Mouse (Mus musculus): ENCODE data around the gene Fam107a. TPM values are rescaled to one million over a fixed set of nuclear protein-coding genes. Genes with fewer than 3 reads are reported as not detected.

Fam107a gene
- polyA plus RNA-seq, 1 experiment, result not detected

DNA sequence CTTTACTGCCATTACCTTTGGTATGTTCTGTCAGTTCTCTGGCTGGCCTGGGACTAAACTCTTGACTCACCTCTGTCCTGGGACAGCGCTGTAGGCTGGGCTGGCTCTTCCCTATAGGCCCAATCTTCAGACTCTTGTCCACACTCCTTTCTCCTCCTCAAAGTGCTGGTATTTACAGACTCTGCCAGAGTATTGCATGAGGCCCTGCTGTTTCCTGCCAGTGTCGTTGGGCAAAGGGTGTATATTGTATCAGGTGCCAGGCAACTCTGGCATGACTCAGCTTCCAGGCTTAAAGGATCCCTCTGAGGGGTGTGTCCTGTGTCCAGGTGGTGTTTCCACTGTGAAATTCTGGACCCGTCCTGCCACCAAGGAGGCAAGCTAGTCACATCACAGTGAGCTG is 59.1 kb downstream of the Fam107a start:
- H3K4me3 ChIP-seq (ENCODE audit: insufficient read depth, low read length), result no peak overlapping the region
- TF ChIP-seq CTCF (IDR thresholded peaks at IDR 0.05; ENCODE audit: borderline replicate concordance, insufficient read depth, low read length) (no peak), POLR2A (IDR thresholded peaks at IDR 0.05; ENCODE audit: low read depth, low read length) (no peak)
- no peaks in the 10 kb centered on the region for H3K4me1 ChIP-seq (ENCODE audit: control insufficient read depth, insufficient read depth, low read length)
- no peak overlapping the region for H3K27ac ChIP-seq (ENCODE audit: insufficient read depth, low read length)

DNA sequence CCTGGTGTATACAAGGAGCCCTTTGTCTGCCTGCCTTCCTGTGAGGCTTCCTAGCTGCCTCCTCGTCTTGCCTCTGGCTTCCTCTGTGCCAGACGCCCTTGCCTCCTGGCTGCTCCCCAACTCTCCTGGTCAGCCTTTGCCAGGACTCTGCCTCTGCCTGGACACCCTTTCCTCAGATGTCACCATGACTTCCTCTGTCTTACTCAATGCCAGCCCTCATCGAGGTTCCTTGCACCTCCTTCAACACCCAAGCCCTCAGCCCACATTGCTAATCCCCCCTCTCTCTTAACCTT is 59.5 kb downstream of the Fam107a start:
- Histone ChIP-seq H3K4me1 (ENCODE audit: control insufficient read depth, insufficient read depth, low read length) (no peaks in the 10 kb centered on the region), H3K27ac (ENCODE audit: insufficient read depth, low read length) (no peak overlapping the region), H3K4me3 (ENCODE audit: insufficient read depth, low read length) (no peak overlapping the region)
- TF ChIP-seq POLR2A (IDR thresholded peaks at IDR 0.05; ENCODE audit: low read depth, low read length), result no peak
- TF ChIP-seq CTCF (IDR thresholded peaks at IDR 0.05; ENCODE audit: borderline replicate concordance, insufficient read depth, low read length), result no peak

DNA sequence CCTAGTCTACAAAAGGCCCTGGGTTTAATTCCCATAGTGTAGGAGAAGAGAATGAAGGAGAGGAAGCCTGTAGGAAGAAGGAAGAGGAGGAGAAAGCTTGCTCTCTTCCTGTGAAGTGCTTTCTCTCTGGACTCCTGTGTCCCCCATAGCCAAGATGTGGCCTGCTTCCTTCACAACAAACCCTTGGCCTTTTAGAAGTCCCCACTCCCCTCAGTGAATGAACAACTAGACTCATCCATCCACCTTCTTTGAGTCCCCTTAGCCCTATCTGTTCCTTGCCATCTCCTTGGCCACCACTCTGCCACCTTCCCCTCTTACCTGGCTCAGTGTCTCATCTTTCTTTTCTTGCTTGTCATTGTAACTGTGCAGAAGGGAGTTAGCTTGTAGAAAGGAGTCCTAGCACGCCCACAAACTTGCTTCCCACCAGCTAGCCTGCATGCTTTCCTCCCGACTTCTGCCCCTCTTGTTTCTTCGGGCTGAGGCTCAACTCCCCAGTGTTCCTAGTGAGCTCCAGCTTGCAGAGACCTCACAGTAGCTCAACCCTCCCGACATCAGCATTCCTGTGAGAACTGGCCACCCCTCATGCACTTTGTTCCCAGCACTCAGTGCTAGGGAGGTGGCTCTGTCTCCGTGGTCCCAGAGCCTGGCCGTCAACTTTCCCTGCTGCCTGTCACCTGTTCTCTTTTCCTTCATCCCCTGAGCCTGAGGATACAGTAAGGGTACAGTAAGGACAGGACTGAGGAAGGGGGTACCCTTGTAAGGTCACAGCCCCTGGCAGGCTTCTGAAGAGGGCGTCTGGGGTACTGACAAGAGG is 60.1 kb downstream of the Fam107a start:
- TF ChIP-seq POLR2A (IDR thresholded peaks at IDR 0.05; ENCODE audit: low read depth, low read length) (no peak), CTCF (IDR thresholded peaks at IDR 0.05; ENCODE audit: borderline replicate concordance, insufficient read depth, low read length) (no peak)
- H3K4me1 ChIP-seq (ENCODE audit: control insufficient read depth, insufficient read depth, low read length), result no peaks in the 10 kb centered on the region
- H3K4me3 ChIP-seq (ENCODE audit: insufficient read depth, low read length), result no peak overlapping the region
- no peak overlapping the region for H3K27ac ChIP-seq (ENCODE audit: insufficient read depth, low read length)

DNA sequence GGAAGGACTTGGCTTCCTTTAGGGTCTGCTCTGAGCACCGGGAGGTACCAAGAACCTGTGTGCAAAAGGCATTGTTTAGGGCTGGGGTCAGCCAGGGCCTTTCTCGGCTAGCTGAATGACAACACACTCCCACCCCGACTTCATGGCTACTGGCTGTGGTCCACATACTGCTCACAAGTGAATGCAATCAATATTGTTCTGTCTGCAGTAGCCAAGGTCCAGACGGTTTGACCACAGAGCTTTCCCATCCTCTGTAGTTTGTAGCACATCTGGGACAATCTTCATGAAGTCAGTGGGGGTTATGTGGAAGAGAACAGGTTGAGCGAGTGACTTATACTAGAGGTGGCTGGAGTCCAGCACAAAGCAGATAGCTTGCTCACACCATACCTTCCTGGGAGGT is 60.9 kb downstream of the Fam107a start:
- Histone ChIP-seq H3K4me3 (ENCODE audit: insufficient read depth, low read length) (no peak overlapping the region), H3K27ac (ENCODE audit: insufficient read depth, low read length) (no peak overlapping the region), H3K4me1 (ENCODE audit: control insufficient read depth, insufficient read depth, low read length) (no peaks in the 10 kb centered on the region)
- TF ChIP-seq CTCF (IDR thresholded peaks at IDR 0.05; ENCODE audit: borderline replicate concordance, insufficient read depth, low read length), result no peak
- no peak for TF ChIP-seq POLR2A (IDR thresholded peaks at IDR 0.05; ENCODE audit: low read depth, low read length)

DNA sequence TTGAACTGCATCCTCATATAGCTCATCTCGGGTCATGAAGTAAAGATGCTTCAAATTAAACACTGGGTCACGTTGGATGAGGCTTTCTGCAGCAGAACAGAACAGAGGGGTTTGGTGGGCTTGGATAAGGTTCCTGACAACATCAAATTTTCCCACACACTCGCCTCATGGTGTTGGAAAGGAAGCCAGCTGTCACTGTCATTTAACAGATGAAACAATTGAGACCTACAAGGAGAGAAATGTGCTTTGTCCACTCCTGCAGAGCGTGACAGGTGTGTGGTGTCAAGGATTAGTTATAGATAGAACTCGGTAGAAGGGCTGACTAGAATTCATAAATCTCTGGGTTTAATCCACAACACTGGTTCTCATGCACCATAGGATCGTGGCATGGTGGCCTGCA is 61.8 kb downstream of the Fam107a start:
- Histone ChIP-seq H3K4me3 (ENCODE audit: insufficient read depth, low read length) (no peak overlapping the region), H3K27ac (ENCODE audit: insufficient read depth, low read length) (no peak overlapping the region), H3K4me1 (ENCODE audit: control insufficient read depth, insufficient read depth, low read length) (no peaks in the 10 kb centered on the region)
- TF ChIP-seq CTCF (IDR thresholded peaks at IDR 0.05; ENCODE audit: borderline replicate concordance, insufficient read depth, low read length), result no peak

DNA sequence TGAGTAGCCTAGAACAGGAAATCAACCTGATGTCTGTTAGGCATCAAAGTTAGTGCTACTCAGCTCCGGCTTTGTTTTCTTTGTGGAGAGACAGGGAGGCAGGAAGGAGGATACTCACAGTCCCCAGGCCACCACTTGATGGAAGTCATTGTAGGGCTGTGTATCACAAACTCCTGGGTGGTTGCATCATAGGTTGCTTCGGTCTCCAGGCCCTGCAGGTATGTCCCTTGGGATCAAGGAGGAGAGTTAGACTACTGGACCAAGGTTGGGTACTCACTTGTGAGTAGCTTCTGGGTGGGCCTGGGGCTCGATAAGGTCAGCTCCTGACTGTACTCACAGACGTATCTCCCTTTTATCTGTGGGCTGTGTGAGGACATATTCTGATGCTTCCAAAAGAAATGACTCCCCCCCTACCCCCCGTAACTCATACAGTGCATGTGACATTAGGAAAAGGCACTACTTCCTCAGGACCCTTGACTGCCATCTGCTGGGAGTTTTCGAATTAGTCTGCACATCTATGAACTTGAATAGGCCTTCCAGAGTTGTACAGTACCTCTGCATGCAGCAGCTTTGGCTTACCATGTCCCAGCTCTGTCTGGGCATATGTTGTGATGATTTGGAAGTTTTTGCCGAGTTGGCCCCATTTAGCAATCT is 62.6 kb downstream of the Fam107a start:
- H3K4me3 ChIP-seq (ENCODE audit: insufficient read depth, low read length), result no peak overlapping the region
- H3K27ac ChIP-seq (ENCODE audit: insufficient read depth, low read length), result no peak overlapping the region
- TF ChIP-seq POLR2A (IDR thresholded peaks at IDR 0.05; ENCODE audit: low read depth, low read length), result no peak
- no peak for TF ChIP-seq CTCF (IDR thresholded peaks at IDR 0.05; ENCODE audit: borderline replicate concordance, insufficient read depth, low read length)
- H3K4me1 ChIP-seq (ENCODE audit: control insufficient read depth, insufficient read depth, low read length), result no peaks in the 10 kb centered on the region

DNA sequence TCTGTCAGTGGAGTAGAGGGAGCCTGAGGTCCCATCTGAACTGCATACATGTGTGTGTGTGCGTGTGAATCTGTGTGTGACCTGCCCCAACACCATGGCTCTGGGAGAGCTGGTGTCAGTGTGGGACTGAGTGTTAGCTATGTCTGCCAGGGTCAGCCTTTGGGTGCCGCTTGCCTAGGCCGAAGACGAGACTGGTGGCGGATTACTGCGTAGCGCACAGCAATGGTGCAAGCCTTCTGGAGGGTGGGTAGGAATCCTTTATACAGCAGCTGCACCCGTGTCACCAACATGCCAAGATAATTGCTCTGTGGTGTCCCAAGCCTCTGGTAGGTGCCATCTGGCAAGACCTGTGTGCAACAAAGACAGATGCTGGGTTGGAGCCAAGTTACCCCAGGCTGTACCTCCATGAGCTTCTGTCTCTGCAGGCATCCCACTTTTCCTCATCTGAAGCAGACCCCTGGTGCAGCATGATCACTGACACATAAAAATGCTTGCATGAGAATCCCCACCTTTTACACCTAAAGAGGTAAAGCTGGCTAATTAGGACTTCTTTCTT is 66.4 kb downstream of the Fam107a start:
- TF ChIP-seq CTCF (IDR thresholded peaks at IDR 0.05; ENCODE audit: borderline replicate concordance, insufficient read depth, low read length) (no peak), POLR2A (IDR thresholded peaks at IDR 0.05; ENCODE audit: low read depth, low read length) (no peak)
- H3K27ac ChIP-seq (ENCODE audit: insufficient read depth, low read length), result no peak overlapping the region

DNA sequence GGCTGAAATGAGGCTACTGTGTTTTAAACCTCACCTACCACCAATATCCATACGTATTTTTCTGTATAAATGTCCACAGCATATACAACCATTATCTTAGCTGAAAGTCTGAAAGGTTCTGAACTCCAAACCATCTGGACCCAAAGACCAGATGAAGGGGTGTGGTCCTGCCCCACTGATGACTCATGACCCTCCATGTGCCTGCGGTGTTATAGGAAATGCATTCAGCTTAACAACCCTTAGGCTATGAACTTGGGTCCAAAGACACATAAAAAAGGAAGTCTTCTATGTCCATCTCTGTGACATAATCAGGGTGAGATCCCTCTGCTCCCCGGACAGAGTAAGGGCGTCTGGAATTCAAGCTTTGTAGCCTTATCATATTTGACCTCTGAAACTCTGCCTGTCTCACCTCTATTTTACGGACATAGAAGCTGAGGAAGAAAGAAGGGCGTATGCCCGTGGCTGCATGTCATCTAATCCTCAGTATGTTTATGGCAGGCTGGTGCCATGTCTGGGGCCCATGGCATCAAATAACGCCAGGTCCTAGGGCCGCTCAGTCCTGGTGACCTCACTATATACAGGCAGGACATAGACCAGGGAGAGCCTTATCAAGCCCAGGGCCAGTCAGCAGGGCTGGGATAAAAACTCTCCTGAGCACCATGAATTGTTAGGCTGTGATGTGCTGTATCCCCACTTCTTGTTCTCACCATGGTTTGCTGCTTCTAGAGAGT is 67.5 kb downstream of the Fam107a start:
- Histone ChIP-seq H3K4me3 (ENCODE audit: insufficient read depth, low read length) (no peak overlapping the region), H3K4me1 (ENCODE audit: control insufficient read depth, insufficient read depth, low read length) (no peaks in the 10 kb centered on the region), H3K27ac (ENCODE audit: insufficient read depth, low read length) (no peak overlapping the region)
- TF ChIP-seq CTCF (IDR thresholded peaks at IDR 0.05; ENCODE audit: borderline replicate concordance, insufficient read depth, low read length) (no peak), POLR2A (IDR thresholded peaks at IDR 0.05; ENCODE audit: low read depth, low read length) (no peak)

More for the DNA sequence above, 66.4 kb downstream of the Fam107a start:
- Histone ChIP-seq H3K4me3 (ENCODE audit: insufficient read depth, low read length) (no peak overlapping the region), H3K4me1 (ENCODE audit: control insufficient read depth, insufficient read depth, low read length) (no peaks in the 10 kb centered on the region)

DNA sequence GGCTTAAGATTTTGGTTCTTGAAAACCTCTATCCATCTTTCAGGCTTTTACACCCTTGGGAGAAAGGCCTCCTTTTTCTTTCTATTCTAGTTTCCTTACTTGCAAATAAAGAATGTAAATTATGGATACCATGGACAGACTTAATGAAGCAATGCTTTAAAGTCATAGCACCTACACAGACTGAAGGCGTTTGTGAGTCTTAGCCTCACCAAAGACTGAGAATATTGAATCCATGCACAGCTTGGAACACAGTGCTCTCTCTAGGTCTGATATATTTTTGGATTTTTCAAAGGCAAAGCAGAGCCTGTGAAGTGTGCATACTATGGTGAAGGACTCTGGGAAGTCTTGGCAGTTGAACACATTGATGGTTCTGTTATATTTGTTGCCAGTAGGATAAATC is 68.6 kb downstream of the Fam107a start:
- no peaks in the 10 kb centered on the region for H3K4me1 ChIP-seq (ENCODE audit: control insufficient read depth, insufficient read depth, low read length)
- no peak overlapping the region for H3K4me3 ChIP-seq (ENCODE audit: insufficient read depth, low read length)
- no peak overlapping the region for H3K27ac ChIP-seq (ENCODE audit: insufficient read depth, low read length)
- TF ChIP-seq CTCF (IDR thresholded peaks at IDR 0.05; ENCODE audit: borderline replicate concordance, insufficient read depth, low read length) (no peak), POLR2A (IDR thresholded peaks at IDR 0.05; ENCODE audit: low read depth, low read length) (no peak)

DNA sequence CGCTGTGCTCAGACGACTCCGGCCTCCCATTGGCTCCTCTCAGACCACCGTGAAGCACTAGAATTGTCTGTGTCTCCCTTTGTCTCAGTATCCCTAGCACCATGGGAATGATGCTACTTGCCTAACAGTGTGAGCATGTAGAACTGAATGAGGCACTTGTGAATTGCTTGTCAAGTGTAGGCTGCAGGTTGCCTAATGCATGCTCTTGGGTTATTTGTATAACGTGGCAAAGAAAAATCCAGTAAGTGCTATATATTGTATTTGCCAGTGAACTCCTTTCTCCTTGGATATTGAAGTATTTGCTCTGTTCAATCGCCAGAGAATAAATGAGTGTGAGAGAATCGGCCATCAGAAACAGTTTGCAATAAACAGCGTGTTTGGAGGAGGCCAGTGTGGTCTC is 70.9 kb downstream of the Fam107a start:
- TF ChIP-seq POLR2A (IDR thresholded peaks at IDR 0.05; ENCODE audit: low read depth, low read length) (no peak), CTCF (IDR thresholded peaks at IDR 0.05; ENCODE audit: borderline replicate concordance, insufficient read depth, low read length) (no peak)
- Histone ChIP-seq H3K27ac (ENCODE audit: insufficient read depth, low read length) (no peak overlapping the region), H3K4me1 (ENCODE audit: control insufficient read depth, insufficient read depth, low read length) (no peaks in the 10 kb centered on the region)

More for the DNA sequence above, 70.9 kb downstream of the Fam107a start:
- H3K4me3 ChIP-seq (ENCODE audit: insufficient read depth, low read length), result no peak overlapping the region

Other genes starting within 250 kb of the Fam107a start
- 17.8 and 24.1 TPM in 2 replicates for gene Rpp14, start 237.7 kb downstream of the Fam107a start, polyA plus RNA-seq (2011; ENCODE audit: insufficient read length, low read depth, missing spikeins)
- gene Pxk, start 219.8 kb downstream of the Fam107a start, polyA plus RNA-seq (2011; ENCODE audit: insufficient read length, low read depth, missing spikeins), result 38.9 and 45.6 TPM in 2 replicates
- 83.3 and 92.5 TPM in 2 replicates for gene Pdhb, start 145.0 kb downstream of the Fam107a start, polyA plus RNA-seq (2011; ENCODE audit: insufficient read length, low read depth, missing spikeins)
- gene Kctd6, start 103.9 kb downstream of the Fam107a start, polyA plus RNA-seq (2011; ENCODE audit: insufficient read length, low read depth, missing spikeins), result 9.5 and 10.2 TPM in 2 replicates
- 1.3 TPM in 1 of 2 replicates, not detected in the other for gene Acox2, start 58.7 kb downstream of the Fam107a start, polyA plus RNA-seq (2011; ENCODE audit: insufficient read length, low read depth, missing spikeins)
- gene Oit1, start 60.7 kb upstream of the Fam107a start, polyA plus RNA-seq (2011; ENCODE audit: insufficient read length, low read depth, missing spikeins), result not detected in 2 replicates

Data from embryonic fibroblast, embryonic 13.5 days (primary cell).